Mouse (Mus musculus): ENCODE results near the gene Pcx.
A peak's percentile ranks its signal among the peaks of the same experiment; 100 is the strongest.

The Pcx gene

DNA sequence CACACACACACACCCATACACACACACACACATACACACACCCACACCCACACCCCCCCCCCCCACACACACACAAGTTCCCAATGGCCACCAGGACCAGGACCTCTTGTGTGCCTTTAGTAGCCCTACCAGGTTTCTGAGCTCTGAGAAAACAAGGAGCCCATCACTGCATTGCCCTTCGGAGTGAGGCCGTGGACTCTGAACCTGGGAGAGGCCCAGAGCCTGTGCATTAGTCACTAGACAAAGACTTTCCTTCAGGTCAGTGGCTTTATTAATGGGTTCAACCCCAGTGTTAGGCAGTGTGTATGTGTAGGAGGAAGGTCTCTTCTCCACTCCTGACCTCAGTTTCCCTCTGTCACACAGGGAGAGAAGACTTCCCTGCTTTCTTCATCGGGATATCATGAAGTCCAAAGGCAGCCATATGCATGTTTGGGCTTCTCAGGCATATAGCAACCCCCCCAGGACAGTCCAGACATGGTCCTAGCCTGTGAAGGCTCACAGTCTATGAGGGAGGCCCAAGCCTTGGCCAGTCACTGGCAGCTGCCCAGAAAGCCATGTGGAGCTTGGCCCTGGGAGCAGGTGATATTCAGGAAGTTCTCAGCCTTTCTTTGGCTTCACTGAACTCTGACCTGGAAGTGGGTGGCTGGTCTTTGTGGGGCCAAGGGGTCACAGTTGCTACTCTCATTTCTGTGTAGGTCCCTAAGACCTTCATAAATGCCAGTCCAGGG is 13.6 kb upstream of the Pcx start:
- DNase-seq (ENCODE audit: extremely low spot score, low read depth, low spot score) = no peak

GRCm38 (mm10) chr19:4497263-4497973 is 12.9 kb upstream of the Pcx start:
- peak; percentile 50 for DNase-seq (ENCODE audit: extremely low spot score, low read depth, low spot score)

DNA sequence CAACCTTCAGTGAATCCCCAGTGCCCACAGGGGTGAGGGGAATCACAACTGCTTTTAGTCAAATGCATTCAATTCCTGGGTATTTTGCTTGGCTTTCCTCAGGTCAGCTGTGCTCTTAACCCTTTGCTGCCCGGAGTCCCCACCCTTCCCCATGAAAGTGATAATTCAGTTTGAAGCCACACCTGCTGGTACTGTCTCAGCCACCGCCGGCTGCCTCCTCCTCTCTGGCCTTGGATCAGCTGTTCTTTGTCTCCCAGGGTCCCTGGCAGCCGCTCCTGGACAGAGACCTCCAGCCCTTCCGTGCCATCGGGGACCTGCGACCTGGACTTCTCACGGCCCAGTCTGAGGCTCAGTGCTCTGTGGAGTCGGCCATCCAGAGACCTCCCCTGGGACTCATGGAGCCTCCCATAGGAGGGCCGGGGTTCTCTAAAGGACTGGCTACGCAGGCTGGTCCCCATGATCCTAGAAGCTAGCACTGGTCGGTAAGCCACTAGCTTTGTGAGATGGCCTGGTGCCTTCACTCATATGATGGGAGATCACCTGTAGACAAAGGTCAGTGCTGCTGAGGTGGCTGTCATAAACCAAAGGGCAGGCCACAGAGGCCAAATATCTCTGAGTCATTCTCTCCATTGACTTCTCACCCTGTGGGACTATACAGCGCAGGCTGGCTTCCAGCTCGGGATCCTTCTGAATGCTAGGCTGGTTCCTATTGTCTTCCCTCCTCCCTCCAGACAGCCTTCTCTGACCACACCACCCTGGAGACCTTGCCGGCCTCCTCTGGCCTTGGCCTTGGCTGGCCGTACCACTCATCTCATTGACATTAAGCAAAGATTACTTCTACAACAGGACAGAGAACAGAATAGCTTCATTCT is 12.0 kb upstream of the Pcx start, which contains the start of gene 2010003K11Rik:
TSS of gene 2010003K11Rik (minus strand) at position 522 of the 872 bp plus-strand sequence.
- DNase-seq (ENCODE audit: extremely low spot score, low read depth, low spot score) = no peak

DNA sequence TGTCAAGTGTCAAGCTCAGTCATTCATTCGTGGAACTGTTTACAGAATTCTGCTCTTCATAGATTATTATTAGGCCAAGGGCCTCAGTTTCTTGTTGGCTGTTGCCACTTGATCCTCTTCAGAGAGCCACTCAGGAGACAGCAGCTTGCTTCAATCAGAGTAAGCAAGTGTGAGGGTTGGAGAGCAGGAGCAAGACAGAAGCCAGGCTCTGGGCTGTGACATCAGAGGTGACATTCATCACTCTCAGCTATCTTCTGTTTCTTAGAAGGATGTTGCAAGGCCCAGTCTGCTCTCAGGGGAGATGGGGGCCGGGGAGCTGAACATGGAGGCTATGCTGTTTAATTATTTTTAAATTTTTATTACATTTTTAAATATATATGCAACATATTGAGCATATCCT is 7.6 kb upstream of the Pcx start:
- no peak for DNase-seq (ENCODE audit: extremely low spot score, low read depth, low spot score)

DNA sequence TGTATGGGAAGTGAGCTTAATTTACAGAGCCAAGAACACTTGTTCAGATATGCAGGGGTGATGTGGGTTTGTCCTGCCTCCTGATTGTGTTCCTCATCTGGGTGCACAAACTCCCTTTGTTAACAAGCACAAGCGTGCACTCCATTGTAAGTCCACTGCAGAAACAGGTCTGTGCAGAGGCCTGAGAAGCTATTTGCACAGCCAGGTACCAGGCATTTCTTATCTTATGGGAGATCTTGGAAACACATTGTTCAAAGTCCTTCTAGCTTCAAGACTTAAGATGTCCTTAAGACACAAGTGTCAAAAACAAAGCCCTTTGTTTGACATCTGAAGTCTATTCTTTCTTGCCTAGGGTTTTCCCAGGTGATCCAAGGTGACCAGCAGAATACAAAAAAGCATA is 5.4 kb upstream of the Pcx start:
- DNase-seq (ENCODE audit: extremely low spot score, low read depth, low spot score) = no peak

- no peak for DNase-seq (ENCODE audit: extremely low spot score, low read depth, low spot score)
These were observed 2.5 kb upstream of the Pcx start for GRCm38 (mm10) chr19:4507746-4508145.

DNA sequence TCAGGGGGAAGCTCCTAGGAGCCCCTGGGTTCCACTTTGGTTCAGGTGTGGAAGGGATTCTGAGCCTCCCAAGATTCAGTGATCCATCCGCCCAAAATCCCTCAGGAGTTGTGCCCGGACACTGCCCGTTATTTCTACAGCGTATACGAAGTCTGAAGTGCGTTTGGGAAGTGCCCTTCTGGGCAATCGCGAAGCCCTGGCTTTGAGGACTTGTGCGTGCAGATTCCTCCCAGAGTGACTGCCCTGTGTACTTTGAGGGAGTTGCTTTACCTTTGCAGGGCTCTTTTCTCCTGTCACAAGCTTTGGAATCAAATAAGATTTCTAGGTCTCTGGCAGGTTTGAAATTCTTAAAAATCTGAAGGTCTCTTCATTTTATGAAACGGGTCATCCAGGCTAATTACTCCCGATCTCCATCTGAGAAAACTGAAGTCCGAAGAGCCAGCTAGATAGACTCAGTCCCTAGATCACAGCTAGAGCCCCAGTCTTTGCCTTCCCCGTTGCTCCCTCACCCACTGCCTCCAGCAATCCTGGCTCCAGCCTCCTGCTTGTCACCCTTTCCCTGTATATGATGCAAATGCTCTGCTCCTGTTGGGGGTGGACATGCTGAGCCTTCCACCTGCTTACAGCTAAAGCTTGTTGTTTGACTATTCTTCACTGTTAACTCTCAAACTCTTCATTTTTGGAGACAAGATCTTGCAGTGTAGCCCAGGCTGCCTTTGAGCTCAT is 1.0 kb downstream of the Pcx start:
- no peak for DNase-seq (ENCODE audit: extremely low spot score, low read depth, low spot score)

DNA sequence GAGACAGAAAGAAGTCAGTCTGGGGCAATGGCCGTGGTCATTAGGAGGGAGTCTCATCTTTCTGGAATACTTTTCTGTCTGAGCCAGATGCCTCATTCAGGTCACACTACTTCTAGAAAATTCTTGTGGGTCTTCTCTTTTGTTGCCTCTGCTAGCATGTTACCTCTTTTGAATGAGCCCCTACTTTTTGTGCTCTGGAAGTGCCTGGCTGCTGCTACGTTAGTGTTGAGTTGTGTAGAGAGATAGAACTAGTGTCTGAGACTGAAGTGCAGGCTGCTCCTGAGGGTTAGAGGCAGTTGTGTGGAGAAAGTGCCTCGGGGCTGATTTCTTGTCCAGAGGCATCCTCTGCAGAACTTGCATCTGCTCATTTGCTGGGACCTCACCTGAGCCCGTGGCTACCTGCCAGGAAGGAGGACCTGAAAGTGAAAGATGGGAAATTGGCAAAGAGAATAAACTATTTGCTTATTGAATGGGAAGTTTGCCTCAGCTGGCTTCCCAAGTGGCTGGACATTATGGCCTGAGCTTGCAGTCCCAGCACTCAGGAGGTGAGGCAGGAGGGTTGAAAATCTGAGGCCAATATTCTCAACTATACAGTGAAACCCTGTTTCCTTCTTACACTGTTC is 3.1 kb downstream of the Pcx start:
- no peak for DNase-seq (ENCODE audit: extremely low spot score, low read depth, low spot score)

- DNase-seq (ENCODE audit: extremely low spot score, low read depth, low spot score) = no peak
These were observed 5.5 kb downstream of the Pcx start for GRCm38 (mm10) chr19:4515746-4516145.

- no peak for DNase-seq (ENCODE audit: extremely low spot score, low read depth, low spot score)
These were observed 6.0 kb downstream of the Pcx start for GRCm38 (mm10) chr19:4516288-4516687.

DNA sequence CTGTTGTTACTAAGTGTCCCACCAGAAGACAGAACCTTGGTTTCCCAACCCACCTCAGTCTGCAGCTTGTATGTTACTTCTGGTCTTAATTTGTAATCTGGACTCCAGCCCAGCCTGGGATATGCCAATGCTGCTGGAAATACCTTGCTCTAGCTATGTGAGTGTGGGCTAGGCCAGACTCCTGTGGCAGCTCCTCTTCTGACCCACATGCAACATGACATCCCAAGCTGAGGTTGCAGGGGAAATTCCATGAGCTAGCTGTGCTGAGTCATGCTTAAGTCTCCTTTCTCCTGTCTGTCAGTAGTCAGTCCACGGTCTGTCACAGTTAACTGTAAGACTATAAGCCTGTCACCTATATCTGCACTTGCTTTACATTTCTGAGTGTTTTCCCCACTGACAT is 7.2 kb downstream of the Pcx start:
- DNase-seq (ENCODE audit: extremely low spot score, low read depth, low spot score) = no peak

DNA sequence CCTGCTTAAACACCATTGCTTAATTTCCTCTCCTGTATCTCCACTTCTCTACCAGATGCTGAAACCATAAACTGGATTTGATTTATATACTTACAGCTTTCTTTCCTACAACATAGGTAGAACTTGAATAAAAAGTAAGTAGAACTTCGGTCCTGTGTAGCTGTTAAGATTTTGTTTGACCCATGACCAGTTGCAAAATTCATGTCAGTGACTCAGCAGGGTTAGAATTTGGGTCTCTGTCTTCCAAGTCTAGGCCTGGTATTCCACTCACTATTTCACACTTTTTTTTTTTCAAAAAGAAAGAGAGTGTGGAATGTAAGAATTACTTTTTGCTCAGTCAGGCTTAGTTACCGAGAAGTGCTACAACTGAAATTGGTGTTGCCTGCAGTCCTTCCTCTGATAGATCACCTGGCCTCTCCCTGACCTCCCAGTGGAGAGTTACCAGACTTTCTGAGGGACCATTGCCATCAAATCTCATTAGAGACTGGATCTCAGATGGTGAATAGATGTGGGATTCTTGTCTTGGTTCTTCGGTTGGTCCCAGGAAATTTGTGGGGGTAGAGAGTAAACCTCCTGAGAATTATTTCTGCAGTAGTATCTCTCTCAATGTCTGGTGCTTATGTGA is 11.3 kb downstream of the Pcx start:
- no peak for DNase-seq (ENCODE audit: extremely low spot score, low read depth, low spot score)

DNA sequence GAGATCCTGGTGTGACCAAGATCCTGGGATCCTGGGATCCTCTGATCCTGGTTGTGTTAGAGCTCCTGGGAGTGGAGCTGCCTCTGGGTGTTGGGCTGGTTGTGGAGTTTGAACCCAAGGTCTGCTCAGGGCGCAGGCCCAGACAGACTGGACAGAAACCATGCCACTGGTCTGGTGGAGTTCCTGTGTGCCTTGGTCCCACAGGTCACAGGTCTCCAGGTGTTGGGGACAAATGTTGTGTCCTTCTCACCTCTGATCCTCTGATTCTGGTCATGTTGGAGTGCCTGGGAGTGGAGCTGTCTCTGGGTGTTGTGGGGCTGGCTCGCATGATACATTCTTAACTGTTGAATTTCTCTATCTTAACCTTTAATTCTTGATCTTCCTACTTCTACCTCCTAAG is 24.4 kb downstream of the Pcx start:
- no peak for DNase-seq (ENCODE audit: extremely low spot score, low read depth, low spot score)

GRCm38 (mm10) chr19:4535922-4536321 is 25.6 kb downstream of the Pcx start:
- no peak for DNase-seq (ENCODE audit: extremely low spot score, low read depth, low spot score)

DNA sequence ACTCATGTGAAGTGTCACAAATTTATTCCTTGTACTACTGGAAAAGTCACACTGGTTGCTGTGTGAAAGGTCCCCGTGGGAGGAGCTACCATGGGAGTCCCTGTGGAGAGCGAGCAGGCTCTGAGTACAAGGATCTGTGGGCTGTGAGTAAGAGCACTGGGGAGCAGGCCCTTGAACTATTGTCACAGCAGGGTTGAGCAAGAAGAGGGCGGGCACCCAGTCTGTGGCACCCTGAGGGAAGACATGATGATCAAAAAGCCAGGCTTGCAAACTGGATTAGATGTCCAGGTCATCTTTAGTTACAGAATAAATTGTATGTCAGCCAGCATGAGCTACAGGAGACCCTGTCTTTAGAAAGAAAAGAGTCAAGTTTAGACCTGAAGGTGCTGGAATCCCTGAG is 26.3 kb downstream of the Pcx start:
- DNase-seq (ENCODE audit: extremely low spot score, low read depth, low spot score) = no peak

GRCm38 (mm10) chr19:4540263-4540662 is 30.0 kb downstream of the Pcx start:
- DNase-seq (ENCODE audit: extremely low spot score, low read depth, low spot score) = no peak

GRCm38 (mm10) chr19:4540992-4541391 is 30.7 kb downstream of the Pcx start:
- no peak for DNase-seq (ENCODE audit: extremely low spot score, low read depth, low spot score)

DNA sequence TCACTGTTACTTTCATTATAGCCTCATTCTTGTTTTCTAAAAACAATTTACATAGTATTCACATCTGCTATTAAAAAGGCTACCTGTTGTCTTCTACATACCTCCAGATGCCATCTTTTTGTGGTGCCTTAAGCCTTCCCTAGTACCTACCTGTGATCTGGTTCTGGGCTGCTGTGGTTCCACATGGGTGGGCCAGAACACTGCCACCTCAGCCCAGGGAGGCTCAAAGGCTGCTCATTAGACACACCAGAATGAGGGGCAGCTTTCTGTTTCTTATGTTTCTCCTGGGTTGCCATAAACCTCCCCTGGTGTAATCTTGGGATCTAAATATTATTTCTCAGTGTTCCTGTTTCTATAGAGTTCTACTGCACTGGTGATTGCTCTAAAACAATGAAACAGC is 31.8 kb downstream of the Pcx start:
- no peak for DNase-seq (ENCODE audit: extremely low spot score, low read depth, low spot score)

GRCm38 (mm10) chr19:4545091-4545490 is 34.8 kb downstream of the Pcx start:
- DNase-seq (ENCODE audit: extremely low spot score, low read depth, low spot score) = no peak

DNA sequence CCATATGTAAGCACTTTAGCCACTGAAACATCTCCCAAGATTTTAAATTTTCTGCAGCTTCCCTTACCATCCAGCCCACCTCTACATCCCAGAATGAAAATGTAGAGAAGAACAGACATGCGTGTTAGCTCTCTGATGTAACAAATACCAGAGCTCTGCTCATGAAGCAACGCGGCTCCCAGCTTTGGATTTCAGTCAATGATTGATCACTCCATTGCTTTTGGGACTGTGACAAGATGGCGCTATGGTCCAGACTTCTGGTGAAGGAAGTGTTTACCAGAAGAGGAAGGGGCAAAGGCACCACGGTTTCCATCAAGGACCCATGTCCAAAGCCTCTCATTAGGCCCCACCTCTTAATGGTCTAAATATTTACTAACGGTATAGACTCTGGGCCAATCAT is 35.6 kb downstream of the Pcx start:
- no peak for DNase-seq (ENCODE audit: extremely low spot score, low read depth, low spot score)
